Mouse (Mus musculus) G1E (cell line): Measurements from ENCODE around the gene Rad9b. TPM values are rescaled to one million over a fixed set of nuclear protein-coding genes. Genes with fewer than 3 reads are reported as not detected.

ENCODE experiments used
- ATAC-seq: 2 replicates; pipeline ENCODE4 v1.8.0; 2016; ENCODE audit warnings: mild to moderate bottlenecking; ENCODE audit not compliant: insufficient number of reproducible peaks, poor library complexity, low FRiP score, severe bottlenecking; ENCODE audit errors: extremely low read depth
- DNase-seq: peaks from one replicate; pipeline ENCODE4 v3.0.0; 2012; ENCODE audit warnings: low spot score
- H3K27me3 ChIP-seq: 2 replicates; pipeline ENCODE4 v1.6.1; 2012; ENCODE audit warnings: mild to moderate bottlenecking, low read length, inconsistent platforms; ENCODE audit not compliant: insufficient read depth
- H3K36me3 ChIP-seq: replicated peaks from 2 replicates; pipeline ENCODE3; 2012; ENCODE audit warnings: mild to moderate bottlenecking, inconsistent platforms
- H3K4me1 ChIP-seq: 2 replicates; pipeline ENCODE4 v1.6.1; 2012; ENCODE audit warnings: low read depth, low read length, inconsistent platforms, mixed read lengths; ENCODE audit not compliant: insufficient read depth
- H3K4me3 ChIP-seq: 2 replicates; pipeline ENCODE4 v1.5.1; 2012; ENCODE audit warnings: low read depth, mild to moderate bottlenecking, inconsistent platforms, low read length, moderate library complexity, mixed read lengths
- H3K9me3 ChIP-seq: replicated peaks from 2 replicates; pipeline ENCODE4 v1.6.1; 2012; ENCODE audit warnings: inconsistent platforms
- CTCF ChIP-seq: IDR thresholded peaks from 2 replicates; pipeline ENCODE4 v1.5.1; 2012; ENCODE audit warnings: low read depth, low read length, inconsistent platforms, mixed read lengths
- GATA1 ChIP-seq: IDR thresholded peaks from 2 replicates; pipeline ENCODE4 v1.6.1; 2012; ENCODE audit warnings: borderline replicate concordance, low read length, inconsistent platforms, mixed read lengths
- GATA2 ChIP-seq: IDR thresholded peaks from 2 replicates; pipeline ENCODE4 v1.6.1; 2012; ENCODE audit warnings: low read depth, low read length, inconsistent platforms, borderline replicate concordance
- POLR2AphosphoS5 ChIP-seq: IDR thresholded peaks from 2 replicates; pipeline ENCODE4 v1.6.1; 2012; ENCODE audit warnings: low read depth, low read length, inconsistent platforms; ENCODE audit not compliant: insufficient replicate concordance
- TAL1 ChIP-seq: conservative IDR thresholded peaks from 2 replicates; pipeline ENCODE4 v1.6.1; 2012; ENCODE audit warnings: low read depth, low read length, inconsistent platforms, mixed read lengths
- polyA plus RNA-seq: library from polyadenylated mRNA; stranded (reverse); fragments of >175 nt; gene quantifications from 2 replicates; pipeline ENCODE4 v1.2.3, GENCODE M21; 2012
- total RNA-seq, 2 experiments: library from RNA; stranded (forward) in 1 of 2; stranded (reverse) in 1 of 2; fragments of 200-1000 nt in 1 of 2; fragments of >200 nt in 1 of 2; fragmentation: Nextera tagmentation in 1 of 2; gene quantifications; 2 replicates each; pipeline ENCODE4 v1.2.3; 2014 to 2017

Rad9b gene
- total and polyA plus RNA-seq, 3 experiments: 2.8 to 48.3 (median 17.3) TPM

- peaks cover 18% of the 10 kb centered on the region for H3K4me1 ChIP-seq
- peaks cover 95% of the 10 kb centered on the region for H3K36me3 ChIP-seq
- DNase-seq (no peak), ATAC-seq (no peak)
- no peaks in the 10 kb centered on the region for H3K9me3 ChIP-seq
- no peaks in the 10 kb centered on the region for H3K27me3 ChIP-seq
- H3K4me3 ChIP-seq: no peak overlapping the region
- TF ChIP-seq TAL1: no peak
- no peak for TF ChIP-seq CTCF
- no peak for TF ChIP-seq POLR2AphosphoS5
- no peak for TF ChIP-seq GATA1
- no peak for TF ChIP-seq GATA2
Measured at GRCm38 (mm10) chr5:122317329-122318045, 36.5 kb downstream of the Rad9b start.

GRCm38 (mm10) chr5:122314966-122315667, 38.9 kb downstream of the Rad9b start:
- H3K9me3 ChIP-seq: no peaks in the 10 kb centered on the region
- no peak for ATAC-seq
- H3K4me1 ChIP-seq: peaks cover 18% of the 10 kb centered on the region
- peaks cover 93% of the 10 kb centered on the region for H3K36me3 ChIP-seq
- no peaks in the 10 kb centered on the region for H3K27me3 ChIP-seq
- H3K4me3 ChIP-seq: no peak overlapping the region
- DNase-seq: no peak
- TF ChIP-seq GATA2: no peak
- TF ChIP-seq GATA1: no peak
- TF ChIP-seq CTCF: no peak
- no peak for TF ChIP-seq TAL1
- no peak for TF ChIP-seq POLR2AphosphoS5

GRCm38 (mm10) chr5:122312942-122313684, 40.9 kb downstream of the Rad9b start:
- H3K4me1 ChIP-seq: peaks cover 16% of the 10 kb centered on the region
- no peak for DNase-seq
- TF ChIP-seq CTCF: no peak
- no peak for TF ChIP-seq TAL1
- no peak for TF ChIP-seq POLR2AphosphoS5
- TF ChIP-seq GATA1: no peak
- TF ChIP-seq GATA2: no peak
- no peaks in the 10 kb centered on the region for H3K9me3 ChIP-seq
- no peak for ATAC-seq
- H3K27me3 ChIP-seq: no peaks in the 10 kb centered on the region
- H3K4me3 ChIP-seq: no peak overlapping the region
- peaks cover 93% of the 10 kb centered on the region for H3K36me3 ChIP-seq

GRCm38 (mm10) chr5:122312346-122312745, 41.7 kb downstream of the Rad9b start:
- Histone ChIP-seq H3K36me3 (peaks cover 93% of the 10 kb centered on the region), H3K4me3 (no peak overlapping the region), H3K9me3 (no peaks in the 10 kb centered on the region), H3K4me1 (peaks cover 13% of the 10 kb centered on the region), H3K27me3 (no peaks in the 10 kb centered on the region)
- DNase-seq (no peak), ATAC-seq (no peak)
- TF ChIP-seq GATA2 (no peak), GATA1 (no peak), TAL1 (no peak), CTCF (no peak), POLR2AphosphoS5 (no peak)

GRCm38 (mm10) chr5:122311692-122312091, 42.3 kb downstream of the Rad9b start:
- DNase-seq: no peak
- H3K36me3 ChIP-seq: peaks cover 93% of the 10 kb centered on the region
- TF ChIP-seq CTCF (no peak), POLR2AphosphoS5 (no peak), TAL1 (no peak), GATA2 (no peak), GATA1 (no peak)

GRCm38 (mm10) chr5:122310699-122311098, 43.3 kb downstream of the Rad9b start:
- no peaks in the 10 kb centered on the region for H3K9me3 ChIP-seq
- peaks cover 89% of the 10 kb centered on the region for H3K36me3 ChIP-seq
- ATAC-seq: no peak
- H3K27me3 ChIP-seq: no peaks in the 10 kb centered on the region
- TF ChIP-seq GATA1 (no peak), POLR2AphosphoS5 (no peak), TAL1 (no peak), CTCF (no peak), GATA2 (no peak)
- no peak for DNase-seq
- H3K4me1 ChIP-seq: peaks cover 13% of the 10 kb centered on the region
- no peak overlapping the region for H3K4me3 ChIP-seq

More at GRCm38 (mm10) chr5:122311692-122312091, 42.3 kb downstream of the Rad9b start:
- no peak overlapping the region for H3K4me3 ChIP-seq
- no peaks in the 10 kb centered on the region for H3K27me3 ChIP-seq
- H3K4me1 ChIP-seq: peaks cover 11% of the 10 kb centered on the region
- H3K9me3 ChIP-seq: no peaks in the 10 kb centered on the region
- ATAC-seq: no peak
